Mouse (Mus musculus): Measurements from ENCODE around the gene Aff1.

- TF ChIP-seq CTCF (IDR thresholded peaks at IDR 0.05; ENCODE audit: insufficient read depth, low read depth, low read length) (no peak), POLR2A (IDR thresholded peaks at IDR 0.05; ENCODE audit: insufficient read depth, low read depth, low read length) (no peak)
These were observed 60.7 kb downstream of the Aff1 start for GRCm38 (mm10) chr5:103752665-103753510.

Data from olfactory bulb, adult 2 months (tissue).